In genomic region chr7:126668452-126668851, GRCm38 (mm10) we compare ENCODE assay signal across 12 mouse cellular contexts. TPM values are rescaled to one million over a fixed set of nuclear protein-coding genes. Genes with fewer than 3 reads are reported as not detected.
A peak's percentile ranks its signal among the peaks of the same experiment; 100 is the strongest.
DNase-seq lines count a peak whose midpoint lies in the region; ATAC-seq and TF ChIP-seq lines count a peak whose summit lies in the region.
"Had no signal": no experiment of that assay in that cellular context is flagged by ENCODE, and none has a peak within 500 bp of the region (broad histone marks: within the 10 kb centered on the region; RNA-seq: fewer than 3 reads in every experiment).

No protein-coding gene starts in this region.

- no peak for TF ChIP-seq CTCF in heart, adult 2 months (IDR thresholded peaks at IDR 0.05)
- TF ChIP-seq CTCF in brain, embryonic 14.5 days (IDR thresholded peaks at IDR 0.05; ENCODE audit: borderline replicate concordance, extremely low read depth, insufficient read depth, insufficient read length): no peak

- no peak for TF ChIP-seq EP300 in heart, adult 2 months (IDR thresholded peaks at IDR 0.05; ENCODE audit: insufficient read depth, low read depth, low read length)

- WGBS in heart, adult 2 months: 37% methylated on average over 5 of the region's 5 CpGs
- WGBS in limb, embryonic 15.5 days: 70% methylated on average over 5 of the region's 5 CpGs
- WGBS in limb, embryonic 10.5 days: 84% methylated on average over 5 of the region's 5 CpGs
- 68% methylated on average over 5 of the region's 5 CpGs for WGBS in intestine, embryonic 15.5 days

- DNase-seq in heart, adult 2 months: no peak
- DNase-seq in heart, postnatal 36 days: no peak
- DNase-seq in limb, embryonic 10.5 days (ENCODE audit: low spot score): no peak
- peak; percentile 25 for DNase-seq in brain, embryonic 14.5 days (ENCODE audit: low read depth)
- no peak for DNase-seq in right cerebral cortex, adult 18-20 months
- DNase-seq: right cerebral cortex, postnatal 14 days; thymus, postnatal 14 days had no signal

- peak; percentile 32; the same call in 1 of the 2 replicates for TF ChIP-seq POLR2A in heart, adult 2 months (IDR thresholded peaks at IDR 0.05; ENCODE audit: insufficient read depth, low read depth, low read length)
- TF ChIP-seq POLR2A in brain, embryonic 14.5 days (IDR thresholded peaks at IDR 0.05; ENCODE audit: borderline replicate concordance, extremely low read depth, insufficient read depth, insufficient read length, poor library complexity, severe bottlenecking): no peak

- H3K36me3 ChIP-seq in heart, adult 2 months (ENCODE audit: control insufficient read depth, insufficient read depth, low read length): peaks cover 10% of the 10 kb centered on the region
- H3K36me3 ChIP-seq in limb, embryonic 15.5 days: peaks cover 50% of the 10 kb centered on the region
- peaks cover 90% of the 10 kb centered on the region for H3K36me3 ChIP-seq in limb, embryonic 10.5 days
- peaks cover 11% of the 10 kb centered on the region for H3K36me3 ChIP-seq in intestine, embryonic 15.5 days

- intact Hi-C loops in heart, adult 2 months (cut with DNase I): loop anchor here (2.0 kb wide), 1 partner anchor 16 kb away; no protein-coding TSS in a partner anchor
- intact Hi-C loops in heart, postnatal 36 days (cut with DNase I): no loop called here

- no peak overlapping the region for H3K4me3 ChIP-seq in heart, adult 2 months
- H3K4me3 ChIP-seq in limb, embryonic 15.5 days: no peak overlapping the region
- no peak overlapping the region for H3K4me3 ChIP-seq in limb, embryonic 10.5 days
- no peak overlapping the region for H3K4me3 ChIP-seq in intestine, embryonic 15.5 days (replicated peaks)
- H3K4me3 ChIP-seq: layer of hippocampus, adult 2 months had no signal

- no peak overlapping the region for H3K9ac ChIP-seq in heart, adult 2 months (ENCODE audit: low read depth, low read length)
- H3K9ac ChIP-seq in limb, embryonic 15.5 days: no peak overlapping the region
- no peak overlapping the region for H3K9ac ChIP-seq in intestine, embryonic 15.5 days

- H3K4me1 ChIP-seq in heart, adult 2 months (ENCODE audit: control insufficient read depth, insufficient read depth, low read length): peaks cover 14% of the 10 kb centered on the region
- H3K4me1 ChIP-seq in limb, embryonic 15.5 days: no peaks in the 10 kb centered on the region
- H3K4me1 ChIP-seq in limb, embryonic 10.5 days: no peaks in the 10 kb centered on the region
- H3K4me1 ChIP-seq in intestine, embryonic 15.5 days (replicated peaks): peaks cover 22% of the 10 kb centered on the region

- no peaks in the 10 kb centered on the region for H3K79me2 ChIP-seq in heart, adult 2 months (replicated peaks; ENCODE audit: control insufficient read depth, insufficient read depth, low read length)

- peak overlapping the region; percentile 49 for H3K27ac ChIP-seq in heart, adult 2 months
- peak overlapping the region; percentile 38; the same call in 1 of the 2 replicates for H3K27ac ChIP-seq in limb, embryonic 15.5 days
- H3K27ac ChIP-seq in limb, embryonic 10.5 days: no peak overlapping the region
- H3K27ac ChIP-seq in intestine, embryonic 15.5 days: peak overlapping the region; percentile 64
- H3K27ac ChIP-seq: hindbrain, postnatal 0 days; layer of hippocampus, adult 2 months; macrophage had no signal

- H3K4me2 ChIP-seq in limb, embryonic 15.5 days: no peak overlapping the region
- H3K4me2 ChIP-seq in intestine, embryonic 15.5 days (replicated peaks): no peak overlapping the region

- H3K27me3 ChIP-seq in heart, adult 2 months (ENCODE audit: control insufficient read depth, insufficient read depth, low read length): no peaks in the 10 kb centered on the region
- H3K27me3 ChIP-seq in limb, embryonic 15.5 days: no peaks in the 10 kb centered on the region
- no peaks in the 10 kb centered on the region for H3K27me3 ChIP-seq in limb, embryonic 10.5 days (ENCODE audit: low read depth, poor library complexity, severe bottlenecking)
- no peaks in the 10 kb centered on the region for H3K27me3 ChIP-seq in intestine, embryonic 15.5 days (replicated peaks)

- no peak for ATAC-seq in limb, embryonic 15.5 days (ENCODE audit: insufficient number of reproducible peaks, low FRiP score, low TSS enrichment, low read depth)
- ATAC-seq in intestine, embryonic 15.5 days: no peak
- ATAC-seq: hindbrain, postnatal 0 days had no signal

- no peaks in the 10 kb centered on the region for H3K9me3 ChIP-seq in limb, embryonic 15.5 days
- no peaks in the 10 kb centered on the region for H3K9me3 ChIP-seq in limb, embryonic 10.5 days (replicated peaks)
- H3K9me3 ChIP-seq in intestine, embryonic 15.5 days: no peaks in the 10 kb centered on the region

RNA-seq across cellular contexts. Expression of gene Sult1a1, which starts 7.8 kb away (rescaled TPM):
- 10 to 100 TPM; 34.1 to 34.3 TPM for total RNA-seq in heart, adult 2 months (2021)
- 53.6 and 56.6 TPM in 2 replicates for polyA plus RNA-seq in heart, adult 2 months (2012; rRNA removed)
- 10 to 100 TPM; 30.3 to 43.0 TPM for total RNA-seq in heart, postnatal 36 days (2021)
- 12.2 and 17.5 TPM in 2 replicates for polyA plus RNA-seq in limb, embryonic 15.5 days (2015; fragmentation: Nextera tagmentation; extraction: Ambion mirVana)
- 0.11 and 0.49 TPM in 2 replicates for polyA plus RNA-seq in limb, embryonic 10.5 days (2016; fragmentation: Nextera tagmentation; extraction: Ambion mirVana)
- polyA plus RNA-seq in brain, embryonic 14.5 days (2012; rRNA removed): 1.5 and 1.6 TPM in 2 replicates
- 5.5 and 6.1 TPM in 2 replicates for polyA plus RNA-seq in intestine, embryonic 15.5 days (2015; fragmentation: Nextera tagmentation; extraction: Ambion mirVana)

RNA-seq across cellular contexts. Expression of gene Sgf29, which starts 19.3 kb away (rescaled TPM):
- total RNA-seq in heart, adult 2 months (2021): 10 to 100 TPM; 21.6 to 23.4 TPM
- polyA plus RNA-seq in heart, adult 2 months (2012; rRNA removed): 23.7 and 25.5 TPM in 2 replicates
- total RNA-seq in heart, postnatal 36 days (2021): 10 to 100 TPM; 21.8 to 25.2 TPM
- polyA plus RNA-seq in limb, embryonic 15.5 days (2015; fragmentation: Nextera tagmentation; extraction: Ambion mirVana): 43.4 and 43.9 TPM in 2 replicates
- polyA plus RNA-seq in limb, embryonic 10.5 days (2016; fragmentation: Nextera tagmentation; extraction: Ambion mirVana): 69.0 and 69.2 TPM in 2 replicates
- 61.5 and 70.4 TPM in 2 replicates for polyA plus RNA-seq in brain, embryonic 14.5 days (2012; rRNA removed)
- 45.2 and 51.7 TPM in 2 replicates for polyA plus RNA-seq in intestine, embryonic 15.5 days (2015; fragmentation: Nextera tagmentation; extraction: Ambion mirVana)

RNA-seq across cellular contexts. Expression of gene Bola2, which starts 26.7 kb away (rescaled TPM):
- 10 to 100 TPM; 49.7 to 63.7 TPM for total RNA-seq in heart, adult 2 months (2021)
- 25.9 and 29.1 TPM in 2 replicates for polyA plus RNA-seq in heart, adult 2 months (2012; rRNA removed)
- total RNA-seq in heart, postnatal 36 days (2021): 10 to 100 TPM; 47.0 to 60.8 TPM
- polyA plus RNA-seq in limb, embryonic 15.5 days (2015; fragmentation: Nextera tagmentation; extraction: Ambion mirVana): 109 and 131 TPM in 2 replicates
- 177 and 237 TPM in 2 replicates for polyA plus RNA-seq in limb, embryonic 10.5 days (2016; fragmentation: Nextera tagmentation; extraction: Ambion mirVana)
- 39.8 and 55.6 TPM in 2 replicates for polyA plus RNA-seq in brain, embryonic 14.5 days (2012; rRNA removed)
- polyA plus RNA-seq in intestine, embryonic 15.5 days (2015; fragmentation: Nextera tagmentation; extraction: Ambion mirVana): 118 and 120 TPM in 2 replicates

RNA-seq across cellular contexts. Expression of gene Slx1b, which starts 27.1 kb away (rescaled TPM):
- total RNA-seq in heart, adult 2 months (2021): 1 to 10 TPM; 3.6 to 3.9 TPM
- polyA plus RNA-seq in heart, adult 2 months (2012; rRNA removed): 7.8 and 10.3 TPM in 2 replicates
- 1 to 10 TPM; 4.4 to 5.9 TPM for total RNA-seq in heart, postnatal 36 days (2021)
- 10.5 and 12.3 TPM in 2 replicates for polyA plus RNA-seq in limb, embryonic 15.5 days (2015; fragmentation: Nextera tagmentation; extraction: Ambion mirVana)
- polyA plus RNA-seq in limb, embryonic 10.5 days (2016; fragmentation: Nextera tagmentation; extraction: Ambion mirVana): 12.6 and 14.8 TPM in 2 replicates
- 42.9 and 64.6 TPM in 2 replicates for polyA plus RNA-seq in brain, embryonic 14.5 days (2012; rRNA removed)
- 8.1 and 9.1 TPM in 2 replicates for polyA plus RNA-seq in intestine, embryonic 15.5 days (2015; fragmentation: Nextera tagmentation; extraction: Ambion mirVana)

RNA-seq across cellular contexts. Expression of gene Nupr1, which starts 37.8 kb away (rescaled TPM):
- 1 to 10 TPM; 4.8 to 6.5 TPM for total RNA-seq in heart, adult 2 months (2021)
- polyA plus RNA-seq in heart, adult 2 months (2012; rRNA removed): 10.5 and 13.9 TPM in 2 replicates
- 1 to 10 TPM; 7.2 to 9.9 TPM for total RNA-seq in heart, postnatal 36 days (2021)
- 29.8 and 41.9 TPM in 2 replicates for polyA plus RNA-seq in limb, embryonic 15.5 days (2015; fragmentation: Nextera tagmentation; extraction: Ambion mirVana)
- 0.45 and 0.78 TPM in 2 replicates for polyA plus RNA-seq in limb, embryonic 10.5 days (2016; fragmentation: Nextera tagmentation; extraction: Ambion mirVana)
- polyA plus RNA-seq in brain, embryonic 14.5 days (2012; rRNA removed): 2.7 and 3.9 TPM in 2 replicates
- 53.4 and 111 TPM in 2 replicates for polyA plus RNA-seq in intestine, embryonic 15.5 days (2015; fragmentation: Nextera tagmentation; extraction: Ambion mirVana)
